Mouse (Mus musculus) heart, embryonic 11.5 days (tissue): ENCODE measurements around the gene Crb1. TPM values are rescaled to one million over a fixed set of nuclear protein-coding genes. Genes with fewer than 3 reads are reported as not detected.

Experiments used
- ATAC-seq: fragments of 200-750 bp; cut with Nextera tagmentation; replicated peaks from 2 replicates; pipeline ENCODE4 v1.8.0; 2017; ENCODE audit warnings: moderate library complexity; ENCODE audit not compliant: insufficient number of reproducible peaks, low FRiP score, low TSS enrichment
- H3K27ac ChIP-seq: fragments of 300-500 bp; sonication (generic); 2 replicates; pipeline ENCODE4 v1.5.1; 2014; ENCODE audit warnings: mild to moderate bottlenecking, low read depth, low read length
- H3K27me3 ChIP-seq: fragments of 300-500 bp; sonication (generic); 2 replicates; pipeline ENCODE4 v1.6.1; 2014; ENCODE audit warnings: mild to moderate bottlenecking, low read length, mixed read lengths; ENCODE audit not compliant: control insufficient read depth, insufficient read depth
- H3K36me3 ChIP-seq: fragments of 300-500 bp; sonication (generic); 2 replicates; pipeline ENCODE4 v1.6.1; 2014; ENCODE audit warnings: mild to moderate bottlenecking, low read length, moderate library complexity, mixed read lengths; ENCODE audit not compliant: control insufficient read depth, insufficient read depth
- H3K4me1 ChIP-seq: fragments of 300-500 bp; sonication (generic); 2 replicates; pipeline ENCODE4 v1.6.1; 2014; ENCODE audit warnings: low read length; ENCODE audit not compliant: control insufficient read depth, insufficient read depth
- H3K4me2 ChIP-seq: fragments of 300-500 bp; sonication (generic); 2 replicates; pipeline ENCODE4 v1.6.1; 2014; ENCODE audit warnings: mild to moderate bottlenecking, moderate library complexity
- H3K4me3 ChIP-seq: fragments of 300-500 bp; sonication (generic); 2 replicates; pipeline ENCODE4 v1.5.1; 2014; ENCODE audit warnings: low read depth, low read length
- H3K9ac ChIP-seq: fragments of 300-500 bp; sonication (generic); 2 replicates; pipeline ENCODE4 v1.6.1; 2014; ENCODE audit warnings: mild to moderate bottlenecking, low read depth, low read length, moderate library complexity
- H3K9me3 ChIP-seq: fragments of 300-500 bp; sonication (generic); replicated peaks from 2 replicates; pipeline ENCODE4 v1.6.1; 2016; ENCODE audit warnings: low read length; ENCODE audit not compliant: control insufficient read depth
- WGBS: fragments of 180-500 bp; shearing (Covaris S2); extraction: QIAGEN DNeasy Blood & Tissue Kit; methylation state at CpG from one replicate; pipeline ENCODE4 v1.1.7; 2014; ENCODE audit not compliant: insufficient replicate concordance; 5-methylcytosine and 5-hydroxymethylcytosine counted together
- polyA plus RNA-seq: library from polyadenylated mRNA; unstranded; fragments of >200 nt; fragmentation: Nextera tagmentation; extraction: Ambion mirVana; gene quantifications from 2 replicates; pipeline ENCODE4 v1.2.1, GENCODE M21; 2014

The Crb1 gene
- polyA plus RNA-seq, 1 experiment from 2014 or later: 0.07 TPM

GRCm38 (mm10) chr1:139263158-139263557 lies 113.7 kb downstream of the Crb1 start:
- WGBS: 38% methylated on average over 1 of the region's 1 CpGs
- H3K36me3 ChIP-seq: no peaks in the 10 kb centered on the region
- ATAC-seq: no peak
- no peak overlapping the region for H3K27ac ChIP-seq
- H3K4me3 ChIP-seq: no peak overlapping the region
- H3K4me1 ChIP-seq: no peaks in the 10 kb centered on the region
- H3K9ac ChIP-seq: no peak overlapping the region
- no peak overlapping the region for H3K4me2 ChIP-seq
- H3K9me3 ChIP-seq: no peaks in the 10 kb centered on the region
- H3K27me3 ChIP-seq: no peaks in the 10 kb centered on the region

DNA sequence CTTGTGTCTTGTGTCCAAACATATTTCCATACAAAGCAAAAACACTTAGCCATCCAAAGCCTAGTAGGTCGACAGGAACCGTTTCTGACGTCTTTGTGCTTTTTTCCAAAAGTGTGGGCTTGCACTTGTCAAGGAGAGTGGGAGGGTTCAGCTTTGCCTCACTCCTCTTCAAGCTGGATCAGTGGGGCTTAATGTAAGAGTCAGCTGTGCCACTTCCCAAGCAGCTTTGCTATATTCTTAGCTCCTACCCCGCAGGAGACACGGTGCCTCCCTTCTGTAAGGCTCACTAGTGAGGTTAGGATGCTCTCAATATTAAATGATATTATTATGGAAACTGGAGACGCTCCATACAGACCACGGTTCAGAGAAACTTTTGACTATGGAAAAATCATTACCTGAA lies 121.3 kb downstream of the Crb1 start:
- Histone ChIP-seq H3K9me3 (no peaks in the 10 kb centered on the region), H3K4me2 (no peak overlapping the region), H3K36me3 (no peaks in the 10 kb centered on the region), H3K4me3 (no peak overlapping the region), H3K27ac (no peak overlapping the region), H3K9ac (no peak overlapping the region), H3K4me1 (no peaks in the 10 kb centered on the region), H3K27me3 (no peaks in the 10 kb centered on the region)
- ATAC-seq: no peak
- 54% methylated on average over 7 of the region's 7 CpGs for WGBS

- Histone ChIP-seq H3K27me3 (no peaks in the 10 kb centered on the region), H3K36me3 (no peaks in the 10 kb centered on the region), H3K4me2 (no peak overlapping the region), H3K4me1 (peaks cover 6% of the 10 kb centered on the region; the same call in 1 of the 2 replicates), H3K9ac (no peak overlapping the region), H3K4me3 (no peak overlapping the region), H3K9me3 (no peaks in the 10 kb centered on the region), H3K27ac (no peak overlapping the region)
- no peak for ATAC-seq
- 86% methylated on average over 3 of the region's 3 CpGs for WGBS
Observed at GRCm38 (mm10) chr1:139252041-139252440, 124.9 kb downstream of the Crb1 start.

- Histone ChIP-seq H3K27me3 (no peaks in the 10 kb centered on the region), H3K27ac (no peak overlapping the region), H3K9me3 (no peaks in the 10 kb centered on the region), H3K4me1 (peaks cover 6% of the 10 kb centered on the region; the same call in 1 of the 2 replicates), H3K4me2 (no peak overlapping the region), H3K4me3 (no peak overlapping the region), H3K36me3 (no peaks in the 10 kb centered on the region), H3K9ac (no peak overlapping the region)
- 73% methylated on average over 6 of the region's 6 CpGs for WGBS
- no peak for ATAC-seq
Observed at GRCm38 (mm10) chr1:139249159-139249558, 127.7 kb downstream of the Crb1 start.

DNA sequence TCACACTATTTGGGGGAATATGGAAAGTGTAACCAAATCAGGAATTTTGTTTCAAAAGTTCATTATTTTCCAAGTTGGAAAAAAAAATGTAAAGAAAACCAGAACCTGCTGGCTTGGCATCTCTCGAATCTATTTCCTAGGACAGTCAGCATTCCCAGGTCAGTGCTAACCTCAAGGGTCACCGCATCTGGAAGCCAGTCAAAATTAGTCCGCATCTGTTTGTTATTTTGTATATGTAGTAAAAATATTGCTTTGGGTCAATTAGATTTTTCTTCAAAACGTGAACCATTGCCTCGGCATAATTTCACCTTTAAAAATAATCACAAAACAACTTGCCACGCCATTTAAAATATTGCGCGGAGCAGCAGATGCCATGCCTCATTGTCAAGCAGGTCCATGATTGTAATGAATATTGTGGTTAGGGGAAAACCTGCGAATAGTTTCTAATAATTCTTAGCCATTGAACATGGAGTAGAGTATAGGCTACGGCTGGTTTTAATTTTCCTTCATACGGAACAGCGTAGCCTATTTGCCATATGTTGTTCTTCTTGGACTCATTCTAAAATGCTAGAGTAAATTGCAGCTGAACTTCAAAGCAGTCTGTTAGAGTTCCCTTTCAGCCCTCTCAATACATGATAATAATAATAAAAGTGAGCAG lies 130.0 kb downstream of the Crb1 start:
- no peak overlapping the region for H3K9ac ChIP-seq
- H3K4me3 ChIP-seq: no peak overlapping the region
- H3K4me1 ChIP-seq: peaks cover 6% of the 10 kb centered on the region; the same call in 1 of the 2 replicates
- WGBS: 86% methylated on average over 12 of the region's 12 CpGs
- H3K27ac ChIP-seq: no peak overlapping the region
- no peaks in the 10 kb centered on the region for H3K9me3 ChIP-seq
- H3K36me3 ChIP-seq: no peaks in the 10 kb centered on the region
- H3K27me3 ChIP-seq: no peaks in the 10 kb centered on the region
- no peak for ATAC-seq
- no peak overlapping the region for H3K4me2 ChIP-seq

DNA sequence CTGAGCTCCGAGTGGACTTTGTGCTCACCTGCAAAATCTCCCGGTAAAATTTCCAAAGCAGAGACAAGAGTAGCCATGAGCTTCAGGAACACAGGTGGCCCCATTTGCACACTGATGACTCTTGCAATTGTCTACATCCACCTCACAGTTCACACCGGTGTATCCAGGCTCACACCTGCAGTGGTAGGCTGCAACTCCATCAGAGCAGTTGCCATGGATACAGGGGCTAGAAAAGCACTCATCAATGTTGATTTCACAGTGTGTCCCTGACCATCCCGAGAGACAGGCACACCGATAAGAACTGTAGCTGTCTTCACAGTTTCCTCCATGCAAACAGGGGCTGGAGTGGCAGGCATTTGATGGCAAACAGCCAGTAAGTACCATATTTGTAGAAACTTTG lies 140.1 kb downstream of the Crb1 start:
- Histone ChIP-seq H3K4me2 (no peak overlapping the region), H3K27ac (no peak overlapping the region), H3K9me3 (no peaks in the 10 kb centered on the region), H3K4me3 (no peak overlapping the region), H3K4me1 (no peaks in the 10 kb centered on the region), H3K27me3 (no peaks in the 10 kb centered on the region), H3K36me3 (no peaks in the 10 kb centered on the region), H3K9ac (no peak overlapping the region)
- ATAC-seq: no peak
- WGBS: 63% methylated on average over 5 of the region's 5 CpGs

DNA sequence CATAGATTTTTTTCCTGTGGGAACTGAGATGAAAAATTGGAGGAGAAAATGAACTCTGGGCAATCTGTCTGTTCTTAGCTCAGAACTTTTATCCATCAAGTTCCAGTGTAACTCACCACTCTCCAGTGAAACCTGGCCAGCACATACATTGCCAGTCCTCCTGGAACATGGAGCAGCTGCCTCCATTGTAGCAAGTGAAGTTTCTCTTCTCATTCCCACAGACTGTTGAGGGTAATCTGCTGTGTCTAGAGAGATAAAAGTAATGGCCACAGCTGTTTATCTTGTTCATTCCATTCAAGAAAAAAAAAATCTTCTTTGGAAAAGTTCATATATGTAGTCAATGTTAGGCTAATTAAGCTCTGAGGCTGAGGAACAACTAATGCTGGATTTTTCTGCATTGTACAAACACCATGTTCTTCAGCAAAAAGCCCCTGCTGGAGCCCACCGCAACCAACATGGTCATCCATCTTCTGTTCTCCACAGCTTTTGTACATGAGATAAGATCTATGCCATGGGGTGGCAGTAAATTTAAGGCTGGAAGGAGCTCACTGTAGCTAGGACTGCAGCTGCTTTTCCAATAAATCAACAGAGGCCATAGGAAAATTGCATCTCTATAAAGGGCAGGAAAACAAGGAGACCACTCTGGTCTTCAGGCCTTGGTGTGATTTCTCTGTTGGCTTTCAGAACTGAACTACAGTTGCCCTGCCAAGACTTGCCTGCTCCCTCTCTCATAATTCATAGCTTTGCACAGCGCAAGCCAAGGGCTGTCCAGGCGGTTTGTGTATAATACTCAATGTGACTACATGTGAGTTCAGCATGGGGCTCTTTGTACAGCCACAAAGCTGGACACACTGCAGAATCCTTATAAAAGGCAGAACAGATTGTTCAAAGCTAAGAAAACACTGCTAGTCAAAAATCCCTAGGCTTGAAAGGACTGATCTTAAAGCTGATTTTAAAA lies 142.0 kb downstream of the Crb1 start:
- H3K9ac ChIP-seq: no peak overlapping the region
- H3K4me3 ChIP-seq: no peak overlapping the region
- ATAC-seq: no peak
- no peaks in the 10 kb centered on the region for H3K36me3 ChIP-seq
- no peaks in the 10 kb centered on the region for H3K27me3 ChIP-seq
- no peaks in the 10 kb centered on the region for H3K9me3 ChIP-seq
- H3K27ac ChIP-seq: no peak overlapping the region
- 76% methylated on average over 3 of the region's 3 CpGs for WGBS
- H3K4me2 ChIP-seq: no peak overlapping the region
- H3K4me1 ChIP-seq: no peaks in the 10 kb centered on the region

DNA sequence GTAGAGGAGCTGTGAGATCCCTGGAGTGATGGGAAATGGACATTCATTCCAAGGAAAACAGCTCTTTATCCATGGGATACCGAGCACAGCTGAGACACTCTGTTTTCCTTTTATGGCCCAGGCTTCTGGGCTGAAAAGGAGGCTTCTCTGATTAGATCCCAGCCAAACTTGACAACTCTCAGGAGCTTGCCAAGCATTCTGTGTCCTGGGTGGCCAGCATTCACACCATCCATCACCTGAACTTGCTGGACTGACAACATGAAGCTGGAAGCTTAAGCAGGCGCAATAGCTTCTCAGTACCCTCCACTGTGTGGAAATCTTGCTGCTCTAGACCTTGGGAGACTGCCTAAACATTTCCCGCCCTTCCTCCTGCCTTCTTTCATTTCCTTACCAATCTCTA lies 144.3 kb downstream of the Crb1 start:
- ATAC-seq: no peak
- Histone ChIP-seq H3K4me3 (no peak overlapping the region), H3K9me3 (no peaks in the 10 kb centered on the region), H3K27me3 (no peaks in the 10 kb centered on the region), H3K4me2 (no peak overlapping the region), H3K36me3 (no peaks in the 10 kb centered on the region), H3K4me1 (no peaks in the 10 kb centered on the region), H3K9ac (no peak overlapping the region), H3K27ac (no peak overlapping the region)
- 41% methylated on average over 3 of the region's 3 CpGs for WGBS
